ENCODE assay signal across 13 mouse cellular contexts in genomic region chr2:70060359-70061345, GRCm38 (mm10). TPM values are rescaled to one million over a fixed set of nuclear protein-coding genes. Genes with fewer than 3 reads are reported as not detected.
DNase-seq lines count a peak whose midpoint lies in the region; ATAC-seq lines count a peak whose summit lies in the region.
"Had no signal": no experiment of that assay in that cellular context is flagged by ENCODE, and none has a peak within 500 bp of the region (broad histone marks: within the 10 kb centered on the region; RNA-seq: fewer than 3 reads in every experiment).

No protein-coding gene starts in this region.

- peak overlapping the region; percentile 36 for H3K27ac ChIP-seq in forebrain, embryonic 16.5 days (ENCODE audit: low read length)

- H3K9ac ChIP-seq in forebrain, embryonic 16.5 days (replicated peaks; ENCODE audit: low read depth, low read length) = no peak overlapping the region
- H3K9ac ChIP-seq: liver, postnatal 0 days had no signal

- 41% methylated on average over 11 of the region's 11 CpGs for WGBS in forebrain, embryonic 16.5 days

- no peaks in the 10 kb centered on the region for H3K27me3 ChIP-seq in forebrain, embryonic 16.5 days (replicated peaks; ENCODE audit: control insufficient read depth, insufficient read depth, low read length)

- no peaks in the 10 kb centered on the region for H3K9me3 ChIP-seq in forebrain, embryonic 16.5 days (ENCODE audit: control insufficient read depth, low read length)

- no peak overlapping the region for H3K4me2 ChIP-seq in forebrain, embryonic 16.5 days (ENCODE audit: low read length)

- H3K4me3 ChIP-seq in forebrain, embryonic 16.5 days (replicated peaks; ENCODE audit: low read length) = no peak overlapping the region

- H3K4me1 ChIP-seq in forebrain, embryonic 16.5 days (replicated peaks; ENCODE audit: control insufficient read depth, insufficient read depth, low read length) = peaks cover 10% of the 10 kb centered on the region

- no peaks in the 10 kb centered on the region for H3K36me3 ChIP-seq in forebrain, embryonic 16.5 days (ENCODE audit: control insufficient read depth, insufficient read depth)

- ATAC-seq in forebrain, embryonic 16.5 days = peak; percentile 71
- ATAC-seq in megakaryocyte progenitor cell, adult 5-6 weeks (replicated peaks; ENCODE audit: poor library complexity) = no peak
- ATAC-seq: liver, postnatal 0 days had no signal

- DNase-seq in right cerebral cortex, adult 18-20 months = peak; percentile 31
- no peak for DNase-seq in right cerebral cortex, postnatal 14 days
- peak; percentile 32 for DNase-seq in mesoderm, embryonic 11.5 days (ENCODE audit: low read depth, low spot score)
- peak; percentile 51 for DNase-seq in telencephalon, adult 2 months (ENCODE audit: low read depth, low spot score)
- DNase-seq in lung, postnatal 4 days = no peak
- DNase-seq: cerebellum, postnatal 14 days; kidney, postnatal 4 days; liver, postnatal 0 days had no signal

RNA-seq across cellular contexts. Expression of gene Myo3b, which starts 21.7 kb away (rescaled TPM):
- 0.20 and 0.34 TPM in 2 replicates for polyA plus RNA-seq in forebrain, embryonic 16.5 days (2015; fragmentation: Nextera tagmentation; extraction: Ambion mirVana)
- total RNA-seq in megakaryocyte progenitor cell, adult 5-6 weeks (2015) = 0.02 TPM in 1 of 2 replicates, not detected in the other
- total RNA-seq in megakaryocyte progenitor cell, adult 5-6 weeks (2017) = not detected in 2 replicates
- total RNA-seq: granulocyte monocyte progenitor cell, adult 5-6 weeks; megakaryocyte-erythroid progenitor cell, adult 5-6 weeks had no signal
- polyA plus RNA-seq: limb, embryonic 11.5 days; liver, postnatal 0 days had no signal

Comparison
In these comparisons a context has a peak if more than half of its experiments do, and no peak if none do; other contexts are left out.
1. DNase-seq: peak in right cerebral cortex, adult 18-20 months (single experiment), mesoderm, embryonic 11.5 days (single experiment) and telencephalon, adult 2 months (single experiment); none in right cerebral cortex, postnatal 14 days (single experiment) and lung, postnatal 4 days (0 of 2).